23 mouse cellular contexts compared by ENCODE assay signal in genomic region chr9:79525000-79525399, GRCm38 (mm10).
DNase-seq lines count a peak whose midpoint lies in the region; ATAC-seq and TF ChIP-seq lines count a peak whose summit lies in the region.
"Had no signal": no experiment of that assay in that cellular context is flagged by ENCODE, and none has a peak within 500 bp of the region (broad histone marks: within the 10 kb centered on the region; RNA-seq: fewer than 3 reads in every experiment).

No protein-coding gene starts in this region.

- no peaks in the 10 kb centered on the region for H3K36me3 ChIP-seq in hindbrain, embryonic 16.5 days (ENCODE audit: control insufficient read depth, insufficient read depth, low read length)
- no peaks in the 10 kb centered on the region for H3K36me3 ChIP-seq in hindbrain, embryonic 10.5 days
- no peaks in the 10 kb centered on the region for H3K36me3 ChIP-seq in midbrain, postnatal 0 days (ENCODE audit: insufficient read depth, low read length)
- no peaks in the 10 kb centered on the region for H3K36me3 ChIP-seq in midbrain, embryonic 14.5 days (ENCODE audit: control insufficient read depth, insufficient read depth, low read length)
- no peaks in the 10 kb centered on the region for H3K36me3 ChIP-seq in neural tube, embryonic 15.5 days
- H3K36me3 ChIP-seq: embryonic facial prominence, embryonic 12.5 days; embryonic facial prominence, embryonic 15.5 days; forebrain, embryonic 10.5 days; forebrain, embryonic 12.5 days had no signal

- H3K4me1 ChIP-seq in hindbrain, embryonic 16.5 days (ENCODE audit: control insufficient read depth, insufficient read depth, low read depth, low read length), result no peaks in the 10 kb centered on the region
- H3K4me1 ChIP-seq in hindbrain, embryonic 10.5 days (replicated peaks), result 0 out of 2 replicates have a peak, but pooled peaks cover 1% of the 10 kb centered on the region
- H3K4me1 ChIP-seq in midbrain, postnatal 0 days (ENCODE audit: insufficient read depth, low read length), result no peaks in the 10 kb centered on the region
- H3K4me1 ChIP-seq in midbrain, embryonic 14.5 days (ENCODE audit: control insufficient read depth, insufficient read depth, low read length), result no peaks in the 10 kb centered on the region
- no peaks in the 10 kb centered on the region for H3K4me1 ChIP-seq in neural tube, embryonic 15.5 days
- H3K4me1 ChIP-seq: embryonic facial prominence, embryonic 15.5 days; forebrain, embryonic 12.5 days had no signal

- no peak overlapping the region for H3K9ac ChIP-seq in hindbrain, embryonic 16.5 days (ENCODE audit: low read depth, low read length)
- H3K9ac ChIP-seq in midbrain, postnatal 0 days (replicated peaks; ENCODE audit: low read length, poor library complexity, severe bottlenecking), result no peak overlapping the region
- no peak overlapping the region for H3K9ac ChIP-seq in midbrain, embryonic 14.5 days (replicated peaks; ENCODE audit: low read length)
- no peak overlapping the region for H3K9ac ChIP-seq in neural tube, embryonic 15.5 days (replicated peaks)
- H3K9ac ChIP-seq: embryonic facial prominence, embryonic 12.5 days; embryonic facial prominence, embryonic 15.5 days; forebrain, embryonic 12.5 days had no signal

- no peak for TF ChIP-seq CTCF in midbrain, postnatal 0 days (IDR thresholded peaks at IDR 0.05)

- no peak overlapping the region for H3K4me2 ChIP-seq in hindbrain, embryonic 16.5 days (ENCODE audit: low read length)
- no peak overlapping the region for H3K4me2 ChIP-seq in midbrain, postnatal 0 days (ENCODE audit: low read depth, low read length, poor library complexity, severe bottlenecking)
- no peak overlapping the region for H3K4me2 ChIP-seq in midbrain, embryonic 14.5 days (ENCODE audit: low read length)
- no peak overlapping the region for H3K4me2 ChIP-seq in neural tube, embryonic 15.5 days
- H3K4me2 ChIP-seq: embryonic facial prominence, embryonic 12.5 days; embryonic facial prominence, embryonic 15.5 days; forebrain, embryonic 12.5 days had no signal

- H3K9me3 ChIP-seq in hindbrain, embryonic 16.5 days (ENCODE audit: control insufficient read depth, low read length), result no peaks in the 10 kb centered on the region
- H3K9me3 ChIP-seq in hindbrain, embryonic 10.5 days, result no peaks in the 10 kb centered on the region
- H3K9me3 ChIP-seq in midbrain, postnatal 0 days (ENCODE audit: low read length), result no peaks in the 10 kb centered on the region
- no peaks in the 10 kb centered on the region for H3K9me3 ChIP-seq in midbrain, embryonic 14.5 days (ENCODE audit: control insufficient read depth, low read length)
- no peaks in the 10 kb centered on the region for H3K9me3 ChIP-seq in neural tube, embryonic 15.5 days (replicated peaks)
- H3K9me3 ChIP-seq: embryonic facial prominence, embryonic 12.5 days; embryonic facial prominence, embryonic 15.5 days; forebrain, embryonic 10.5 days; forebrain, embryonic 12.5 days had no signal

- ATAC-seq in hindbrain, embryonic 16.5 days, result peak; percentile 65; the same call in 1 of the 2 replicates
- ATAC-seq in midbrain, postnatal 0 days (ENCODE audit: low FRiP score), result no peak
- ATAC-seq in midbrain, embryonic 14.5 days (ENCODE audit: low FRiP score, low TSS enrichment), result no peak
- ATAC-seq in neural tube, embryonic 15.5 days (ENCODE audit: low FRiP score), result 0 out of 2 replicates have a peak, but pooled peaks have one; percentile 45
- ATAC-seq: forebrain, embryonic 14.5 days; forebrain, embryonic 16.5 days had no signal

- DNase-seq in hindbrain, embryonic 10.5 days (ENCODE audit: low spot score), result no peak
- peak; percentile 53 for DNase-seq in midbrain, postnatal 0 days (ENCODE audit: low spot score)
- DNase-seq in midbrain, embryonic 14.5 days, result no peak
- no peak for DNase-seq in heart, adult 18-20 months
- DNase-seq: adrenal gland, adult 2 months; adrenal gland, postnatal 10 days; adrenal gland, postnatal 25 days; cerebellum, adult 11 months; cerebellum, adult 18-20 months; cerebellum, adult 8-10 months; cerebellum, adult 9-11 months; cerebellum, postnatal 14 days; cerebellum, postnatal 36 days; embryo, embryonic 11 days had no signal

- no peak overlapping the region for H3K4me3 ChIP-seq in hindbrain, embryonic 16.5 days (ENCODE audit: low read length)
- H3K4me3 ChIP-seq in hindbrain, embryonic 10.5 days, result no peak overlapping the region
- no peak overlapping the region for H3K4me3 ChIP-seq in midbrain, postnatal 0 days (ENCODE audit: low read depth, low read length)
- no peak overlapping the region for H3K4me3 ChIP-seq in midbrain, embryonic 14.5 days (replicated peaks; ENCODE audit: low read depth, low read length)
- no peak overlapping the region for H3K4me3 ChIP-seq in neural tube, embryonic 15.5 days (replicated peaks)
- H3K4me3 ChIP-seq: embryonic facial prominence, embryonic 12.5 days; embryonic facial prominence, embryonic 15.5 days; erythroblast, embryonic 14.5 days; forebrain, embryonic 10.5 days; forebrain, embryonic 12.5 days had no signal

- no peak overlapping the region for H3K27ac ChIP-seq in hindbrain, embryonic 16.5 days (ENCODE audit: low read depth, low read length)
- no peak overlapping the region for H3K27ac ChIP-seq in hindbrain, embryonic 10.5 days
- no peak overlapping the region for H3K27ac ChIP-seq in midbrain, postnatal 0 days (ENCODE audit: low read depth, low read length)
- H3K27ac ChIP-seq in midbrain, embryonic 14.5 days (replicated peaks; ENCODE audit: low read depth, low read length), result no peak overlapping the region
- H3K27ac ChIP-seq in neural tube, embryonic 15.5 days (replicated peaks), result no peak overlapping the region
- H3K27ac ChIP-seq: embryonic facial prominence, embryonic 12.5 days; embryonic facial prominence, embryonic 15.5 days; forebrain, embryonic 10.5 days; forebrain, embryonic 12.5 days had no signal

- H3K27me3 ChIP-seq in hindbrain, embryonic 16.5 days (replicated peaks; ENCODE audit: control insufficient read depth, insufficient read depth, low read length), result no peaks in the 10 kb centered on the region
- H3K27me3 ChIP-seq in hindbrain, embryonic 10.5 days (ENCODE audit: insufficient read depth, poor library complexity, severe bottlenecking), result no peaks in the 10 kb centered on the region
- H3K27me3 ChIP-seq in midbrain, postnatal 0 days (ENCODE audit: insufficient read depth, low read length), result no peaks in the 10 kb centered on the region
- H3K27me3 ChIP-seq in midbrain, embryonic 14.5 days (ENCODE audit: control insufficient read depth, insufficient read depth, low read length), result no peaks in the 10 kb centered on the region
- H3K27me3 ChIP-seq in neural tube, embryonic 15.5 days (replicated peaks), result no peaks in the 10 kb centered on the region
- H3K27me3 ChIP-seq: embryonic facial prominence, embryonic 12.5 days; embryonic facial prominence, embryonic 15.5 days; forebrain, embryonic 12.5 days had no signal

Comparison
In these comparisons a context has a peak if more than half of its experiments do, and no peak if none do; other contexts are left out.
1. ATAC-seq: peak in hindbrain, embryonic 16.5 days (single experiment) and neural tube, embryonic 15.5 days (single experiment); none in midbrain, postnatal 0 days (single experiment) and midbrain, embryonic 14.5 days (single experiment).